Mouse (Mus musculus) thymus, postnatal 36 days (tissue): ENCODE measurements around the gene Aox2.

ENCODE experiments used
- DNase-seq, 2 experiments: peaks; one replicate each; pipeline ENCODE4 v3.0.0; 2022; ENCODE audit warnings: mixed read lengths in 2 of 2

Aox2 gene

DNA sequence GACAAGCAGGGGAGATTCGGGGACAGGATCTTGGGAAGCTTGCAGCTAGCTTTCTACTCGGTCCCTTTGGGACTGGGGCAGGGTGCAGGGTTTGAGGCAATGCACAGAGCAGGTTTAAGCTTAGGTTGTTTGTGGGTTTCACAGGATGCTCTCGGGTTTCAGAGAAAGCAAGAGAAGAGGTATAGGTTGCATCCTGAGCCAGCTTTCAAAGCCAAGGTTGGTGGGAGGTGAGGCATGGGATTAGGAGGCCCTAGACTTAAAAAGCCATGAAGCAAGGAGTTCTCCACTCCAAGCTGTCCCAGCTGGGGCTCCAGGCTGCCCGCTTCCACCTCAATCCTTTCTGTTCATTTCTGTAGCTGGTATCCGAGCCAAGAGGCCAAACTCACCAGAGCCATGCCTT is at the start of gene Aox2:
Gene Aox2, plus strand, starts transcription at position 301 of the 400 bp plus-strand sequence.
- no peak for DNase-seq

- no peak for DNase-seq
These were observed 49.2 kb upstream of the Aox2 start for GRCm38 (mm10) chr1:58228916-58229315.

DNA sequence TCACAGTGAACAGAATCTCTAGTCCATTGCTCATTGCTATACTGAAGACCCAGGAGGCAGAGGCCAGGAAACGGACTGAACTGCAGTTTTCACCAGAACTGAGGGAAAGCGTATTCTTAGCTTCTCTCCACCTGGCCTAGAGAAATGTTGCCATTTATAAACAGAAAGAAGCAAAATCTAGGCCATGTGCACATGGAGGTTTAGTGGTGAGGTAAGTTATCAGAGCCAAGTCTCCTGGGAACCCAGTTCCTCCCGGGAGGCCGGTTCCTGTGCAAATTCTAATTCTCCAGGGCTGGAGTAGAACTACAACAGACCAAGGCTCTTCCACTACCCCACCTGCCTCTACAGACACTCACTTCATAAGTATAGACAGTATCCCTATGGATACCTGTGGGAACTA is 48.4 kb upstream of the Aox2 start:
- DNase-seq = no peak

- no peak for DNase-seq
These were observed 47.6 kb upstream of the Aox2 start for GRCm38 (mm10) chr1:58230542-58230941.

- no peak for DNase-seq
These were observed 42.7 kb upstream of the Aox2 start for GRCm38 (mm10) chr1:58235405-58235804.

DNA sequence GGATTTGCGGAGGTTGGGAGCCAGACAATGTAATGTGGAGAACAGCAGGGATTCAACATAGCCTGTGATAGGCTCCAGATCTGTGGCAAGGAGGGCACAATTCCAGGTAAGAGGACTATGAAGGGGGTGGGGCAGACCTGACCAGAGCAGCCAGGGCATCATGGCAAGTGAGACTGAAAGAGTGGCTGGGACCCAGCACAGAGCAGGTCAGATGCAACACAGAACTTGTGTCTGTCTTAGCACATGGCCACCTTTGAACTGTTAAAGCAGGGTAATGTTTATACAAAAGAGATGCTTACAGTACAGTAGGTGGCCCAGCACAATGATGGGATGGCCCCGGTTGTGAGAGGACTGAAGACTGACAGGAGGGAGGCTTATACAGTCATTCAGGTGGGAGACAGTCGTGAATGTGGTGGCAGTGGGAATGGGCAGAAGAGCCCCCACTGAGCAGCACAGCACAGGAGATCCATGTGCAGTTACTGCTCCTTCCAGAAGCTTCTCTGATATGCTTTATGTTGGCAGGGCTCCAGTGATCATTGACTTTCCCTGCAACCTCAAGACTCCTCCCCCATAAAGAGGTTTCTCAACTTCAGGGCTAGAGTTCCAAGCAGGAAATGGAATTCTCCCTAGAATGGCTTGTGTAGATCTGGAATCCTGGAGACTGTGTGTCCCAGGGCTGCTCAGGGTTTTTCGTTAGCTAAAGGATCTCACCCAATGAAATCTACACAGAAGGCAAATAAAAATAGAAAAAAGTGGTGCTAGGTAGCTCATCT is 40.4 kb upstream of the Aox2 start:
- no peak for DNase-seq

DNA sequence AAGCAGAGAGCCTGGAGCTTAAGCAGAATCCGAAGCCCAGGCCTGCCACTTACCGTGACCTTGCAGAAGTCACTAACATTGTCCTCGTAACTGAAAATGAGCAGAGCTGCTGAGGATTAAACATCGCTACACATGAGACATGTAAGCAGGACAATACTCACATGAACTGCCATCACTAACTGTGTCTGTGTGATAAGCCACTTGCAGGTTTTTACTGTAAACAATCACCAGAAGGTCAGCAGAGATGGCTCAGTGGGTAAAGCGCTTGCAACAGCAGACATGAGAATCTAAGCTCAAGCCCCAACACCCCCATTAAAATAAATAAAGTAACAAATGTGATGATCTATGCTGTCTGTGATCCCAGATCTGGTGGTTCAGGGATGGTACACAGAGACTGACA is 39.7 kb upstream of the Aox2 start:
- no peak for DNase-seq

GRCm38 (mm10) chr1:58238961-58239360 is 39.2 kb upstream of the Aox2 start:
- no peak for DNase-seq

DNA sequence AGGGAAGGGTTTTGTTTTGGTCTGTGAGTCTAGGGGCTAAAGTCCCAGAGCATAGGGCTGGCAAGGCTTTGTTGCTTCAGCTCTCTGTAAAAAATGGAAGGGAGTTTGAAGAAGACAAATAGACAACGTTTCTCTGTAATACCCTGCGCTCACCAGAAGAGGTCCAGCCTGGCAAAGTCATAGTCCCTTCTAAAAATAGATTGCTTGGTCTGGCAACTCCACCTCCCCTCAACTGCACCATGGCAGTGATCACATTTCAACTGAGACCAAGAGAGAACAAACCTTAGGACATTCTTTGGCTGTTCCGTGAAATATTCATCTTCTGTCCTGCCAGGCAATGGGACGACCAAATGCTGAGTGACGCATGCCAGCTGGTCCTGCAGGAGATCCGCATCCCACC is 37.8 kb upstream of the Aox2 start:
- DNase-seq = no peak

- no peak for DNase-seq
These were observed 33.6 kb upstream of the Aox2 start for GRCm38 (mm10) chr1:58244487-58244886.

DNA sequence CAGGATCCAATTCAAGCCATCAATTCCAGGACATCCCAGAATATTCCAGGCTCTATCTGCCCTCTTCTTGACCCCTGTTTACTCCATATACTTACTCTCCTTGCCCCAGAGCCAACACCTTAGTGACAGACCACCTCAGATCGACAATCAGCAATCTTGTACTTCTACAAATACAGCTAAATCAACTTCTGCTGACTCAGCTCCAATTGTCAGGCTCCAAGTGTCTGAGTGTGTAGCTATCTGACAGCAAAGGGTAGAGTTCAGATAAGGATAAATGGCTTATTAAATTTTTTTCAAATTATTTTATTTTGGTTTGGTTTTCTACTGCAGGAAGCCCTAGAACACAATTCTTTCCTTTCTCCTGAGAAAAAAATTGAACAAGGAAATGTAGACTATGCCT is 29.6 kb upstream of the Aox2 start:
- no peak for DNase-seq

DNA sequence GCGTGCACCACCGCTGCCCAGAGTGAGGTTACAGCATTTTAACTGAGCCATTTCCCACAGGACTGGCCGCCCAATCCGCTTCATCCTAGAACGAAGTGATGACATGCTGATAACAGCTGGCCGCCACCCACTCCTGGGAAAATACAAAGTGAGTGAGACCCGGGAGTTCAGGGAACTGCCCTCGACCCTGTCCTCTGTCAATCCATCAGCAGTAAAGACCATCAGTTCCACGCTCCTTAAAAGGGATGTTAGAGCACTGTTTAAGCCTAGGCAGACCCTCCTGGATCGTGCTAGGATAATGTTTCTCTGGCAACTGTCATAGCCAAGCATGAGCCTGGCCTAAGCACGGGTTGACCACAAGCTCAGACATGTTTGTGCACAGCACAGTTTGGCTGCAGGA is 24.7 kb upstream of the Aox2 start:
- DNase-seq = no peak

GRCm38 (mm10) chr1:58257195-58257991 is 20.7 kb upstream of the Aox2 start:
- DNase-seq = no peak

DNA sequence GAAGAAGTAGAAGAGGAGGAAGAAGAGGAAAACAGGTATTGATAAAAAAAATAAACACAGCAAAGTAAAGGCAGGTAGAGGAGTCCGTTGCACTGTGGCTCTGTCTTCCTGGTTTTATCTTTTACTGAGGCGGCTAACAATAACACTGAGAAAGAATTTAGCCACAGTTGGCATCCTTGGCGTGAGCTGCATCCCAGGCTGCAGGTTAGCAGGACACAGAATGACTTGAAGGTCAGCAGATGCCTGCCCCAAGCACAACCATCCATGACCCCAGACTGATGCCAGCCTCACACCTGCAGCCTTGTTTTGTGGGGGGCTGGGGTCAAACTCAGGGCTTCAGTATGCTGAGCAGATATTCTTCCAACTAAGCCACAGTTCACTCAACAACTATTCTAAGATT is 17.8 kb upstream of the Aox2 start:
- no peak for DNase-seq

- no peak for DNase-seq
These were observed 9.9 kb upstream of the Aox2 start for GRCm38 (mm10) chr1:58268231-58268630.

DNA sequence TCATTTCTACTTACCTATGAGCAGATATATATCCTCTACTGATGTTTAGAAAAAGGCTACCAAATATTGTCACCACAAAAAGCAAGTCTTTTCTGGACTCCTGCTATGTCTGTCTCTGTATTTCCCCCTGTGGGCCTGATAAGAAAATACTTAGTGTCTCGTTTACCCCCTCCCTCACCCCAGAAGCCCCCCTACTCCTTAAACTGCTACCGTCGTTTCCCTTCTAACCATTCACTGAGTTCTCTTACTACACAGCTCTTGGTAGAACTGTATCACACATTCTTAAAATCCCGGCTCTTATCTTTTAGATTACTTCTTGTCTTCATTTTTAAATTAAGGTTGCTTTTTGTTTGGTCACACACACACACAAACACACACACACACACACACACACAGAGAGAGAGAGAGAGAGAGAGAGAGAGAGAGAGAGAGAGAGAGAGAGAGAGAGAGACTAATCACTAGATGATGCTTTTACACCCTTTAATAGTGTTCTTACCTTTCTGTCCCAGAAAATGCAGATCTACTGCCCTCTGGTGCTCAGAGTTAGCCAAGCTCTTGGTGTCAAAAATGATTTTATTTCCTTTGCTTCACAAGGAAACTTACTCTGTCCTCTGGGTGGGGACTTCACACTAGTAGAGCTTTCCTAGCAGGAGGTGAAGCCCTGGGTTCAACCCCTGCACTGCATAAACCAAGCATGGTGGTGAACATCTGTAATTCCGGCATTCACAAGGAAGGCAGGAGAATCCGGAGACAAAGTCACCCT is 7.1 kb upstream of the Aox2 start:
- peak; percentile 17 to 18 for DNase-seq

- DNase-seq = no peak
These were observed 2.2 kb upstream of the Aox2 start for GRCm38 (mm10) chr1:58275879-58276278.

DNA sequence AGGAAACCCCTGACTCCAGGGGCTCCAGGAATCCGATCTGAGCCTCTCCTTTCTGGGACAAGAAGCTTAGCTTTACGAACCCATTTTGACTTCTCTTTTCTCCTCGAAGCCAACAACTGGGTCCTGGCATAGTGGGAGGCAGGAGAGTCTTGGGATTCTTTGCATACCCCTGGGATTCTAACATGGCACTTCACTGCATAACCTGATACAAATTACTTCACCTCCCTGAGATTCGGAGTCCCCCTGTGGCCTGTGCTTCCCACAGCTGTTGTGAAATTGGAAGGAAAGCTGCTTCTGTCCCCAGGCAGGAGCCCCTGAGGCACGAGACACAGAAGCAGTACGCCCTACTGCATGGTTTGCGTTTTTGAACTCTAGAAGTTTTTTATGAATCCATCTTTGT is 387 bp downstream of the Aox2 start:
- no peak for DNase-seq

GRCm38 (mm10) chr1:58280381-58280780 is 2.3 kb downstream of the Aox2 start:
- DNase-seq = no peak

- DNase-seq = no peak
These were observed 3.0 kb downstream of the Aox2 start for GRCm38 (mm10) chr1:58280939-58281624.

DNA sequence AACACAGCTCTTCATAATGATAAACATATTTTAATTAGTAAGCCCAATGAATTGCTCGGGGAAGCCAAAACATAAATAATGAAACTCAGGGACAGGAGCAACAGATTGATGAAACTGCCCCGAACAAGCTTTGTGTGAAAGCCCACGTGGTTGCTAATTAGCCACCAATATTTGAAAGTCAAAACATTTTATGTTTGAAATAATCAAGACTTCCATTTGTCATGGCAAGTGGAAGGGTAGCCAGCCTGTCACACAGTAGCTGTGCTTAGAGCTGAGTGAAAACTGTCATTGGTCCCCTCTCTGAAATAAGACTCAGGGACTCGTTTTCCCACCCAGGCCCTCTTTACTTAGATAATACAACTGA is 3.5 kb downstream of the Aox2 start:
- DNase-seq = no peak

GRCm38 (mm10) chr1:58284505-58284904 is 6.4 kb downstream of the Aox2 start:
- DNase-seq = no peak

GRCm38 (mm10) chr1:58288091-58288490 is 10.0 kb downstream of the Aox2 start:
- DNase-seq = no peak
